Mouse (Mus musculus) heart, adult 11 months (tissue): ENCODE results near the gene Basp1.

Experiments
- DNase-seq: peaks from one replicate; pipeline ENCODE4 v3.0.0; 2022

Basp1 gene

DNA sequence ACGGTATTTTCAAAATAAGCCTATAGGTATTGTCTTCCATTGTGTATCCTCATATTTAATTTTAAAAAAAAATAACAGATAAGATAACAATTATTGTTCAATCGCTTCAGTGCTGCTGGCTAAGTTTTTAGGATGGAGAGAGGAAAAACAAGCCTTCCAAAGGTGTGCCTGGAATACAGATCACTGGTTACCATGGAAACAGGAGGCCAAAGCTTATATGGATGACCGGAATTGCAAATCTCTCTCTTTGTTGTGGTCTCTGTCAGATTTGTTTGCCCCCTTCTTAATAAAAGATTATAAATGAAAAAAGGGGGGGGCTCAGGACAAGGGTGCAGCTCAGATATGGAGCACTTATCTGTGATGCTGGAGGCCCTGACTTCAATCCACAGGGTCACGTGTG, 2.4 kb upstream of the Basp1 start:
- DNase-seq = no peak

DNA sequence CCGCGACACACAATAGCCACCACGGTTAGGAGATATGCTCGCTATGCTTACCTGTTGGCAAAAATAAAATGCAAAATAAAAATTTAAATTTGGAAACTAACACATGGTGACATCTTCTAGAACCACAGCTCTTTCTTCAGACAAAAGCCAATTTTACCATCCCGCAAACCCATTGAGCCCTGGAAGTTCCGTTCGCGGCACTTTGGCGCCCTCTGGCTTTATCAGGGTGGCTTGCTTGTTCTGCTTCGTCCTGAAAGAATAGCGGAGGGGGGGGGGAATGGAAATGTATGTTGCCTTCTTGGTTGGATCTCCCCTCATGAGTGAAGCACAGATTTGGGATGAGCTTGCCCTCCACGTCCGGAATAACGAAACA, 1.2 kb upstream of the Basp1 start:
- DNase-seq = peak; percentile 96

DNA sequence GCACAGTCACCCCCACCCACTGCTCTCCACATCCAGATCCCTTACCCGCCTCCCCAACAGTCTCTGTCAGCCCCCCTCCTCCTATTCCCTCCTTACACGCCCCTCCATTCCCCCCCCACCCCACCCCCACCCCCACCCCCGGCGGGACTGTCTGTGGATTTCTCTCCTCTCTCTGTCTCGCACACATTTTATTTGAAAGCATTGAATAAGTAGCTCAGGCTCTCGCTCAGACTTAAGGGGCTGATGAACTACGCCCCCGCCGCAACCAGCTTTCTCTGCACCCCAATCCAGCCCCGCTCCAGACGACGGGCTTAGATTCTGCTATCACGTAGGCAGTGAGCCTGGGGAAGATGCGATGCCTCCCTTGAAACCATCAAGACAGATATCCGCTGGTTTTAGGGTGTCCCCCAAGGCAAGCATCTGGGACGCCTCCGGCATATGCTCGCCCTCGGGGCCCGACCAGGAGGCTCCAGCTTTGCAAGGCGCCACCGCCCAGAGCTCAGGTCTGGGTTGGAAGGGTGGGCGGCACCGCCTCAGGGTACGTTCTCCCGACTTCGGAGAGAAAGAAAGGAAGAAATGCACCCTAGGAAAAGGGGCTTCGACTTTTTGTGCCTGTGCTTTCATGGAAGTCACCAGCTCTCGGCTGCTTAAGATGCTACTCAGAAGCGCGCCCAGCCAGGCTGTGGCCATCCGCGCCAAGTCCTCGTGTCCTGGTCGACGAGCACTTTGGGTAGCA, 615 bp upstream of the Basp1 start:
- peak; percentile 90 for DNase-seq

DNA sequence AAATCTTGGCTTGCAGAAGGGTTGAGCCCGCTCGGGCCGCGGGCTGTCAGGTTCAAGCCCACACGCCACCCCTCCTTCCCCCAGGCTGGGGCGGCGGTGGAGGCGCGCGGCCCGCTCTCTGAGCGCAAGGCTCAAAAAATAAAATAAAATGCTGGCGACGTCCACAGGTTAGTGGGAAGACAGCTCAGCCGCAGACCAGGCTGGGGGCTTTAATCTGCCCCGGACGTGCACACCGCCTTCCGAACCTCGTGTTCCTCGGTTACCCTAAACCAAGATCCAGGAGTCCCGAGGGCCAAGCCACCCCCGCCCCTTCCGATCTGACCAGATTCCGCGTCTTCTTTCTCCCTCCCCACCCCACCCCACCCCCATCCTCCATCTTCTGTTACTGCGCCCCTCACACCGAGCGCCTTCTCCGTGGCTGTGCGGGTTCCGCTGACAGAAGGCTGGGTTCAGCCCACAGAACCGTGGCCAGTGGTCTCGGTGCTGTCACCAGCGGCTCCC, 753 bp downstream of the Basp1 start:
- peak; percentile 83 for DNase-seq

DNA sequence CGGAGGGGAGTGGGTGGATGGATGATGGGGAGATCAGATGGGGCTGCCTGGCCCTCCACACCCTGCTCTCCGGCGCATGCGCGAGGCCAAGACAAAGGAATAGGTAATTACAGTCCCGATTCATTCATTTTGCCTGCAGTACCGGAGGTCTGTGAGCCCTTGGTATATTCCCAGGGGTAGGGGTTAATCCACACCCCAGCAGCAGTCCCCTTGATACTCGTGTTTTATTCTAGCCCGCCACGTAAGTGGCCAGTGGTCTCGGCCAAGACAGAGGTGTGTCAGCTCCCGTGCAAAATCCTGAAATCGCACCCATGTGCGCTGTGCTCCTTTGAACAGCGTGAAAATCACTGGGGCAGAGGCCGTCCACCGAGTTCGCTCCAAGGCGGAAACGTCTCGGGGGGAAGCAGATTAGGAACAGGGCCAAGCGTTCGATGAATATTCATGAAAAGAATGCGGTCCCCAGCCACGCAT, 1.4 kb downstream of the Basp1 start:
- DNase-seq = peak; percentile 92

DNA sequence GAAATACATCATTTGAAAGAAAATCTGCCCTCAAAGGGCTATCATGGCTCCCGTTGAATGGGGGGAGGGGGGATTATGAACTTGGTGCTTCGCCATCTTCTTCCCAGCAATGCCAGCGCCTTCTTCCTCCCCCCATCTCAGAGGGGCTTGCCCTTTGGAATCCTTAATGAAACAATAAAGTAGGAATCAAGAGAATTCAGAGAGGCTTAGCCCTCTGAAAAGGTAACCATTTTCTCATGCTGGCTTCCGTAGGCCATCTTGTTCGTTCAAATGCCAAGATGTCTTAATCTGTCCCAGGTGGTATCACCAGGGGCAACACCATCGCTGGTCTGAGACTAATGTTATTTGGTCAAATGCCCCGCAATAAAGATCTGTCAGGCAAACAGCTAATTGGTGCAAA, 2.1 kb downstream of the Basp1 start:
- peak; percentile 55 for DNase-seq

DNA sequence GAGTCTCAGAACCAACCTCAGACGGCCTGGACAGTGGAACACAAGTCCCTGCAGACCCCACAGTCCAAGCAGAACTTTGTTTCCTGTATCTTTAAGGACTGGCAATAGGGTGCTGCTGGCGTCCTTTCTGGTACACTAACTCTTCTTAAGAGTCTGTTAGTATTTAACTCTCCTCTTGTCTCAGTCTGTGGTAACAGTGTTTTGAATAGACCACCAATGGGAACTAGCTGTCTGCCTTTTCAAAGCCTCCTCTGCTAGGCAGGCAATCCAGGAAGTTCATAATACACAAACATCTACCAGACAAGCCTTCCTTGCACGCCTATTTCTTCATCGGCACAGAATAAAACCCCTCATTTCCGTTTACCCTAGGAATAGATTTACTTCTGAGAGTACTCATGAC, 7.6 kb downstream of the Basp1 start:
- DNase-seq = peak; percentile 59

DNA sequence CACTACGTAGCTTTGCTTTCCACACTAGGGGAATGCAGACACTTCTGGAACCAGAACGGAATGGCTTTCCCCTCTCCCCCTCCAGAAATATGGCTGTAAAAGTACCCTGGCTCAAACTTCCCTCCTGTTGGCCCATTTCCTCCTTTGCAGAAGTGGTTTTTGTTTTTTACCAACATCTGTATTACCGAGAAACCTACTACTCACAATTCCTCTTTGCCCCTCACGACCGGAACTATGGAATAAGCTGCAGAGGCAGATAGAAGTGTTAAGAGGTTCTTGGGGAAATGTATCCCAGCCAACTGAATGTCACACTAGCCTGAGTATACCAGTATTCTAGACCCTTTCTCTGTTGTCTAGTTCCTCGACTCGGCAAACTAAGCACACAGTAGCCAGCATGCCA, 9.7 kb downstream of the Basp1 start:
- DNase-seq = peak; percentile 74

DNA sequence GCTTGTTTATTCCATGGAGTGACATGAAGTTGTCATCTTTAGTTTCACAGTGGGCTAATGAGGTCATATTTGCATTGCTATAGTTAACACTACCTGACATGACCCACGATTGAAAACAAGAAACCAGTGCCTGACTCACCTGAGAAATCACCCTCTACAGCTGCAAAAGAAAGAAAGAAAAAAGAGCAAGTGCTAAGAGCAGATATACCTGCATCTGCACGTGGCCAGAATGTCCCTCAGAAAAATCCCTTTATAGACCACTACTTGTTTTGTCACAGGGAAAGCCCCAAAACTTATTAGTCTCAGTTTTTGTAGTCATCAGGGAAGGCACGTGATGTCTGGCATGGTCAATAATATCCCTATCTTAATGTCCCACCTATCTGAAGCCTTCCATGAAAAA, 11.6 kb downstream of the Basp1 start:
- DNase-seq = peak; percentile 44

DNA sequence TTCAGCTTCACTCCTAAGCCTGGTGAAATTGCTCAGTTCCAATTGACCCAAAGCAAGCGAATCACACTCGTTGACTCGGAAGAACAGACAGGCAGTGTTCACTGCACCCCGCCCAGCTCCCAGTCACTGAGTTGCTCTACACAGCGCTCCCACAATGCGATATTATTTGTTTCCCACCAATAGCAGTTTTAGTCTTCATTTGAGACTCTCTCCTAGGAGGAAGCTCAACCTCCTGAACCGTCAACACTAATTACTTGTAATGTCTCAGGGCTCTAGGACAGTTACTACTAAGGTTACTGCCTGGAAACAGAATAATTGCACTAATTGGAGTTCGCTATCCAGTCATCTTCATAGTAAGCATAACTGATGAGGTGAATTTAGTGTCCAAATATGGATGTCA, 13.3 kb downstream of the Basp1 start:
- DNase-seq = peak; percentile 2

DNA sequence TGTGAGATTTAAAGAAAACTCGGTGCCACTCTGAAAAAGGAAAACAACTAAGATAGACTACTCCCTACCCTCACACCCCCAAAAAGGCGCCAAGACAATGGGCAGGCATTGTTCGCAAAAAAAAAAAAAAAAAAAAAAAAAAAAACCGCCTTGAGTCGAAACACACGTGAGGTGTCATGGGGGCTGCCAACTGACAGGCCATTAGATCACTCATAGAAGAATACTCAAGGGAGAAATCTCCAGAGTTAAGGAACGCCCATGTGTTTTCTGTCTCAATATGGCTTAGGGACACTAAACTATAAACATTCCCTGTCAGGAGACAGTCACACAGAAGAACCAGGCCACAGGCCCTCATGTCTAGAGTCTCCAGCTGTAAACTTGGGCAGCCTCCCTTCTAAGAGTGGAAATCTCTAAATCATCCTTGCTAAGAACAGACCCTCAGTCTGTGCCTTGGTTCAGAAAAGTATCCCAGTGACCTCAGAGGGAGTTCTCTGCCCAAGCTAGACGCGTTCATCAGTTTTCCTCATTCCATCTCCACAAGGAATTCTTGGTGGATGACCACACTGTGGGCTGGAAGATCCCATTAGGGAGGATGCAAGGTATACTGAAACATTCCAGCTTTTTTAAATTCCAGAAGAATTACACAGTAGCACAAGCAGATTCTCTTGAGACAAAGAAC, 17.5 kb downstream of the Basp1 start:
- peak; percentile 66 for DNase-seq

DNA sequence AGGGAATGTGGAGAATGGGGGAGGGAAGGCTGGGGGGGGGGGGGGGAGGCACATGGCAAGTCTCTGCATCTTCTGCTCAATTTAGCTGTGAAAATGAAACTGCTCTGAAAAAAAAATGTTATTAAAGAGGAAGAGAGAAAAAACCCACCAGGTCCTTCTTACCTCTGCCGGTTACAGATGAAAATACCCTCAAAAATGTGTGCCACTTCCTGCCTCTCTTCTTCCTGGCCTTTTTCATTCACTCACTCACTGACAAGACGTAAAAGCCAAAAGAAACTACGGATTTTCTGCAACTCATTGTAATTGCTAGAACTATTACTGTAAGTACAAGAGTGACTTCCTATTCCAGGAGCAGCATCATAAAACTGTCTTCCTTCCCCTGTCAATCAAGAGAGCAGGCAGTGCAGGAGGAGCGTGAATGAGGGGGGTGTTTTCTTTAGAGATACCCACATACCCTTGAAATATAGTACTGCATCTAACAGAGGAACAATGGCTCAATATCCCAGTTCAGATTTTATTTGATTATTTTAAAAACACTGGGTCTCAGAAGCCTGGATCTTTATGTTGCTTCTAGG, 21.0 kb downstream of the Basp1 start:
- DNase-seq = peak; percentile 23

DNA sequence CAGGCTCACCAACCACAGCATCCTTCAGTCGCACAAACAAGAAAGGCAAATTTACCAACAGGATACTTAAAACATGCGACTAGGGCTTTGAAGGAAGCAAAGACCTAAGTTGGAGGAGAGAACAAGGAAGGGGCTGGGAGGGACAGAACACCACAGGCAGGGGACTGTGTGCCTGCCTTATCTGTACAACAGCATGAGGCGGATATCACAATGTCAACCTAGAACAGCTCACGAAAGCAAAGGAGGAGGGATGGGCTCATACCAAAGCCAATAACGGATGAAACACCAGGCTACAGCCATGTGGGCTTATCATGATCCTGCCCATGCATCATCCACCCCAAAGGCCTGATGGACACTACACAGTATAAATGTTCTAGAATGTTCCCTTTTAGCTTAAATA, 22.4 kb downstream of the Basp1 start:
- DNase-seq = peak; percentile 29

DNA sequence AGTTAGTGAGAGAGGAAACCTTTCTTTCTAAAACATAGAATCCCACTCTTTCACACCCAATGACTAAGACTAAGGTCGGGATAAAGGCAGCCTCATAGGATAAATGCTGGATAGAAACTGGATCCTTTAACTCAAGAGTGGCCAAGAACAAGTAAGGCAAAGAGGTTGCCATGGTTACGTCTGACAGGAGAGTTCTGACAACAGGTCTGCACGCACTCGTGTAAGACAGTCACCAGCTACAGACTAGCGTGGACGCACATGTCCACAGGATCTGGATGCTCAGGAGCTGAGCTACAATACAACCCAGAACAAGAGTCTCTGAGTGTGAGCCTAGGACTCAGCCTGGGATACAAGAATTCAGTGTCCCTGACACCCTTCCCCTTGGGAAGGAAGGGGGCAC, 26.0 kb downstream of the Basp1 start:
- no peak for DNase-seq

DNA sequence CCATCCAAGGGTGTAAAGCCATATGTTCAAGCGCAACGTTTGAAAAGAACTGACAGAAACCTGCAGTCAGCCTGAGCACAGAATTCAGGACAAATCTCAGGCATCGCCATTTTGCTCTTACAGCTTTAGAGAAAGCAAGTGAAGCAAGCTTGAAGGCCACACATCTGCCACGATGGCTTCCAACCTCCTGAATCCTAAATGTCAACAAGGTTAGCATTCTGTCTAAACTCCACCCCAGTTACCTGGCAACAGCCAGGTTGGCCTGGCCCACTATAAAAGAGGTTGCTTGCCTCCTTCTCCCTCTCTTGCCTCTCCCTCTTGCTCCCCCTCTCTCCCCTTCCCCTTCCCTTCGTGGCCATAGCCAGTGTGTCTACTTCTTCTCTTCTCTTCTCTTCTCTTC, 33.5 kb downstream of the Basp1 start:
- DNase-seq = peak; percentile 62

DNA sequence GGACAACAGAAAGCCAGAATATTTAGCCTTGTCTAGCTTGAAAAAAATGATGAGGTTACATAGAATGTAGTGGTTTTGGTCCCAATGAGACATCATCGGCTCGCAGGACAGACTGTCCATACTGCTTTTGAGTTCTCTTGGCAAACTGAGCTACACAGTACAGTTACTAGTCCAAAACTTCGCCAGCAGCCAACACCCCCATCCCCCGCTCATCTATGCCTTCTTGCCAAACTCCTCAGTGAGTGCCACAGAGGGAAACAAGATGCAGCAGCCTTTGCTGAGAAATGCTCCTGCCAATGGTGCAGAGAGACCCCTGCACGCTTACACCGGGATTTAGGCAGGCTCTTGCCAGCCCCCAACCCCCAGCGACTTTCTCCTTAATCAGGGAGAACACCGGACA, 34.9 kb downstream of the Basp1 start:
- peak; percentile 62 for DNase-seq

DNA sequence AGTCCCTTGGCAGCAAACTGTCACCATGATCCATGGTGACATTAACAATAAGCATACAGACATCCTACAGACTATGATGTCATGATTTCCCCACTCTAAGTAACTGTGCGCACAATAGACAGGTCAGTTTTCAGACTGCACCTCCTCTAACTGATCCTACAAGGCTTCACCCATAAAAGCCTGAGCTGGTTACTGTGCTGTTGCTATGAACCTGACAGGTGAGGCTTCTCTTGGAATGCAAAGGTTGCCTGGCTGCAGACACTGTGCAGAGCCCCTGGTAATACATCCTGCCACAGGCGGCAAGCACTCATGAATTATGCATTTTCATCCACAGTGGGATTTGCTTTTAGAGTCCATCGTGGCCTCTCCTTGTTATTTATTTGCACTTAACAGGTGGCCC, 36.6 kb downstream of the Basp1 start:
- DNase-seq = peak; percentile 61

DNA sequence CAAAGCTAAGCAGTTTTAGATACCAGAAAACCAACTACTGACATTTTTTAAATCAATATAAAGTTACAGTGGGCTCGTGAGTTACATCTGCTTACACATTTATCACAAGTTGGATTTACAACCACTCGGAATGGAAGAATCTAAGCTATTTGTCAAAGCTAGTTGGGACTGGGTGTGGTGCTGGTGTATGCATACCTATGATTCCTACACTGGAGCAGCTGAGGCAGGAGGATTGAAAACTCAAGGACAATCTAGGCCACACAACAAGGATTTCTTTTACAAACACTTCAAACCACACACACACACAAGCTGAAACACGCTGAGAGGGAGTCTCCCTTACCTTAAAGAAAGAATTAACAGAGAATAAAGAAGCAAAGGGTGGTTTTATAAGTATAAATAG, 40.1 kb downstream of the Basp1 start:
- peak; percentile 42 for DNase-seq

DNA sequence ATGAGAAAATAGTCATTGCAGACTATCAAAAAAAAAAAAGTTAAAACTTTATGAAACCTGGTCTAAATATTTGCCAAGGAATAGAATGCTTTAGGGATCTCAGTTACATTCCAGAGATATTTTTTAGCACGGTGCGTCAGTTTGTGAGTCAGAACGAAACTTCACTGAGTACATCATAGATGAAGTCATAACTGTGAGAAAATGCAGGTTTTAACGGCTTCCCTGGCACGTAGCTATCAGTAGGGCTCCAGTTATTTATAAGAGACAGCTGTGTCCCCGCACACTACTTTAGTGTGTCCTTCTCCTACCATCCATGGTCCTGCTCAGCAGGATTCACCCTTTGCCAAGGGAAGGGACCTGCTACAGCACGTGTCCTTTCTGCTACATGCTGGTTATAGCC, 44.0 kb downstream of the Basp1 start:
- peak; percentile 53 for DNase-seq

DNA sequence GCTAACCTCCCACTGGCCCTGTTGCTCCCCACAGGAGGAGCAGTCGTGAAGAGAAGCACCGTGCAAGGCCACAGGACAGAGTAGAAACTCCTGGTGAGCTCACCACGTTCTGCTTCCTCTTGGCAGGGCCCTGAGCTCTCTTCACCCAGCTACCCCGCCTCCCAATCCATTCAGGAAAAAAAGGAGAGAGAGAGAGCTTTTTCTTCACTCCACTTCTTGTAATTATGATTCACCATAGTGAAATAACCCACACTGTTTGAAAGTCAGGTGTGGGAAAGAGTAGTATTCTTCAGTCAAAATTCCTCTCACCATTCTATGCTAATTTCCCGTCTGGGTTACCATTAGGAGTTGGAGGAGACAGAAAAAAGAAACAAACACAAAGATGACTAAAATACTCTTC, 48.1 kb downstream of the Basp1 start:
- DNase-seq = no peak

DNA sequence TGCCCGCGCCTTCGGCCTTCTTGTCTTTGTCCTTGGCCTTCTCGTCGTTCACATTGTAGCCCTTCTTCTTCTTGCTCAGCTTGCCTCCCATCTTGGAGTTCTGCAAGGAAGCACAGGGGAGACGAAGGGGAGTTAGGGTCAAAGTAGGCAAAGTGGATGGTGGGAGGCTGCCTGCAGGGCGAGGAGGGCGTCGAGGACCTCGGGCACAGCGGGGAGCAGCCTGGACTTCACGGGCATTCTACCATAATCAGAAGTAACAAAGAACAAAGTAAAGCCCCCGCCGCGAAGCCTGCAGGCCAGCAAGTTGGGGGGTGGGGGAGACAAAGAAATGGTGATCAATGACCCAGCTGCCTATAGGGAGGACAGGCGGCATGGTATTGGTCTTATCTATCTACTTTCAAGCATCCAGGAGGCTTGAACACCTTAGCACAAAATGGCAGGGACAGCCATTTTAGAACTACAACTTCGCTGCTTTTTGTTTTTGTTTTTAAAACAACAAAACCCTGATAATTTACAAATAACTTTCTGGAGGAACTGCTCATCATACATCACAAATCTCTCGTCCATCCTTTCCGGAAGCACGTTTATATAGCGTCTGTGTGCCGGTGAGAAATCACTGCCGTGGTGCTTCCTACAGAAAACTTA, 48.6 kb downstream of the Basp1 start:
- DNase-seq = no peak

DNA sequence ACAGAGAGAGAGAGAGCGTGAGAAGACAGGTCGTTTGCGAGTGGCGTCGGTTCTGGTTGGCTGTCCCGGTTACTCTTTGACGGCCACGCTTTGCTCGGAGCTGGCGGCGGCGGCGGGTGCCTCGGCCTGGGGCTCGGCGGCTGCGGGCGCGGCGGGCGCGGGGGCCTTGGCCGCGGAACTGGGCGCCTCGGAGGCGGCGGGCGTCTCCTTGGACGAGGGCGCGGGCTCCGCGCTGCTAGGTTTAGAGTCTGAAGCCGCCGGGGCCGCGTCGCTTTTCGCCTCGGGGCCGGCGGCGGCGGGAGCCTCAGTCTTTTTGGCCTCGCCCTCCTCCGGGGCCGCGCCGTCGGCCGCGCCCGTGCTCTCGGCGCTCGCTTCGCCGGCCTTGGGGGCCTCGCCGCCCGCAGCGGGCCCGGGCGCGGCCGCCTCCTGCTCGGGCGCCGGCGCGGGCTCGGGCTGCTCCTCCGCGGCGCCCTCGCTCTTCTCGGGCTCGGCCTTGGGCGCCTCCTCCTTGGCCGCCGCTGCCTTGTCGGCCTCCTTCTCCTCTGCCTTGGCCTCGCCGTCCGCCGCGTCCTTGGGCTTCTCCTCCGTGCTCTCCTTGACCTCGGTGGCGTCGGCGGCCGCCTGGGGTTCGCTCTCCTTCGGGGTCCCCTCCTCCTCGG, 49.3 kb downstream of the Basp1 start:
- peak; percentile 78 for DNase-seq

DNA sequence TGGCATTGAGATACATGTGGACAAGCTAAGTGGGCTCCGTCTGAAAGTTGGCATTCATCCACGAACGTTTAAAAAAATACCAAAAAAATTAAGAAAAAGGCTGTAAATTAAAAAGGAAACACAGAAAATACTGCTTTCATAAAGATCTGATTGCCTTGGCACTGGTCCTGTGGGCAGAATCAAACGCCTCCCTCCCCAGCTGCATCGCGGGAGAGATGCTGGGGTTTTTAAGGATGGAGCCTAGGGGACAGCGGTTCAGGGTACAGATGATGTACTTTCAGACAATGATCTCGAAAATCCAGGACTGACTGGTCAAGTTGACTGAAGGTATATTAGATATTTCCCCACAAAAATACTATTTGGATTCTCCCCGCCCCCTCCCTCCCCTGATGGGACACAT, 49.9 kb downstream of the Basp1 start:
- peak; percentile 55 for DNase-seq
